Mouse (Mus musculus): ENCODE data around the gene Ncoa1.

- TF ChIP-seq CTCF (IDR thresholded peaks at IDR 0.05; ENCODE audit: borderline replicate concordance, extremely low read depth, insufficient read depth, insufficient read length) (peak; percentile 68; the same call in 1 of the 2 replicates), POLR2A (IDR thresholded peaks at IDR 0.05; ENCODE audit: borderline replicate concordance, extremely low read depth, insufficient read depth, insufficient read length, poor library complexity, severe bottlenecking) (no peak)
Measured at GRCm38 (mm10) chr12:4208405-4209133, 268.4 kb downstream of the Ncoa1 start.
